Mouse (Mus musculus) thymus, postnatal 4 days (tissue): ENCODE data around the gene Mgmt.

Experiments used
- DNase-seq: peaks from one replicate; pipeline ENCODE4 v3.0.0; 2021

Gene Mgmt

DNA sequence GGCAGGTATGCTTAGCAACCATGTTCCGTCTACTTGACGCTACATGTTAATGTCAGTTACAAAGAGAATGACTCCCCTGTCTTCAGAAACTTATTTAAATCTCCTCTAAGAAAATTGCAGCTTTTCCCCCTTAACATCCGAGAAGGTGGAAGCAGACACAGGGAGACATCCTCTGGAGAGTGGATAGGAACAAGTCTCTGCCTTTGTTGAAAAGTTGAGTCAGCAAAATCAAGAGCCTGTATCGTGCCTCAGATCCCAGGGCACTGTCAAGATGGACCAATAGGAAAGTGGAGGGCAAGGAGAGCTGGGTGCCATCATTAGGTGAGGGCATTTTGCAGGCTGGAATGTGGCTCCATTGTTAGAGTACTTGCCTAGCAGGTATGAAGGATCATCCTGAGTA is 172.6 kb downstream of the Mgmt start:
- DNase-seq: no peak

- no peak for DNase-seq
These were observed 173.3 kb downstream of the Mgmt start for GRCm38 (mm10) chr7:137067758-137068157.

DNA sequence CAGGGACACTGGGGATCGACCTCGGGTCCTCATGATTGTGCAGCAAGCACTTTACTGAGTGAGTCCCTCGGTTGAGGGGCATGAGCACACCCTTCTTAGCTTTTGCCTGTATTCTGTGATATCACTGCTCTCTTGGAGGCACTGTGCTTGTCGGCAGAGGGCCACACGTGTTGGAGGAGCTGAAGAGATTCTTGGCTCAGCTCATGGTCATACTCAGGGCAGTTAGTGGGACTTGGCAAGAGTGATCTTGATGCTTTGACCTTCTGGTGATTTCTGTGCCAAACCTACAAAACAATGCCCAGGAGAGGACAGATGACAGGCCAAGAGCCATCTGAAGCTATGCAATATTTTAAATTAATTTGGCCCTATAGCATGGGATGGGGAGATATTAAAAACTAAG is 174.4 kb downstream of the Mgmt start:
- no peak for DNase-seq

DNA sequence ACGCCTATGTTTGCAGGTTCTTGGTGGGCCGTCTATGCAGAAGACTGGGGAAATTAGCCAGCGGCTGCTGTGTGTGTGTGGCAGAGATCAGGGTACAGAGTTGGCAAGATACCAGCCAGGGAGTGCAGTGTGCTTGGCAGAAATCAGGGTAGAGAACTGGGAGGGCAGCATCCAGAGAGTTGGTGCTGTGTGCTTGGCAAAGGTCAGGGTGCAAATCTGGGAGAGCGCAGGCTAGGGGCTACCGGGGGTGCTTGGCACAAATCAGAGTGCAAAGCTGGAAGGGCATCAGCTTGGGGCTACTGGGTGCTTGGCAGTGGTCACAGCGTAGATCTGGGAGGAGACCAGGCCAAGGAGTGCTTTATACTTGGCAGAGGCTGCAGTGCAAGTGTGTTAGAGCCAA is 175.4 kb downstream of the Mgmt start:
- no peak for DNase-seq

GRCm38 (mm10) chr7:137071346-137071745 is 176.9 kb downstream of the Mgmt start:
- no peak for DNase-seq

DNA sequence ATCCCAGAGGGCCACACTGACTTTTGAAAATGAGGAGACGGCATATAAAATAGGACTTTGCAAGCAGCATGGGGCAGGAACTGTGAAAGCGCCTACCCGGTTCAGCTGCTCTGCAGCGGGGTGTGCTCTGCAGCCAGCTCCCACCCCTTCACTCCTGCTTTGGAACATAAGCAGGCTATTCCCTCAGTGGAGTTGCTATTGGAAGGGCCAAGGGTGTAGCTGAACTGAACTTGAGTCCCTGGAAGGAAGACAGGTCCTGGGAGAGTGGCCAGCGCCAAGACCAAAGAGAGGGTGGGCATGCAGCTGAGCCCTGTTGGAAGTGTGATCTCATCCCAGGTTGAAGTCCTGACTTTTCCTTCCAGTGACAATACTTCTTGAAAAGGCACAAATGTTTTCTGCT is 179.5 kb downstream of the Mgmt start:
- no peak for DNase-seq

DNA sequence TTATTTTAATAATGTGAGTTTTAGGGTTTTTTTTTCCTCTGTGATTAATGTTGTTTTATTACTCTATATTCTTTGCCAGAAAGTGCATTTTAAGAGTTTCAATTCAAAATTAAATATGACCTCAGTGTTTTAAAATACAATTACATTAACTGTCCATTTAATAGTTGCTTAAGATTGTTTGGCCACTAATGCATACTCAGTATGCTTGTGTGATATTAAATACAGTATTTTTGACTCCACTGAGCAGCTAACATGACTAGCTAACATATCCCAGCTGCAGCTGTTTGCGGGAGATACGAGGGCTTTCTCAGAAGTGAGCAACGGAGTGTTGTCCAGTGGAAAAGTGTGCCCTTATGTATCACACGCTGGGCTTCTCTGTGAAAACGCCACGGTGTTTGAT is 179.9 kb downstream of the Mgmt start:
- DNase-seq: no peak

DNA sequence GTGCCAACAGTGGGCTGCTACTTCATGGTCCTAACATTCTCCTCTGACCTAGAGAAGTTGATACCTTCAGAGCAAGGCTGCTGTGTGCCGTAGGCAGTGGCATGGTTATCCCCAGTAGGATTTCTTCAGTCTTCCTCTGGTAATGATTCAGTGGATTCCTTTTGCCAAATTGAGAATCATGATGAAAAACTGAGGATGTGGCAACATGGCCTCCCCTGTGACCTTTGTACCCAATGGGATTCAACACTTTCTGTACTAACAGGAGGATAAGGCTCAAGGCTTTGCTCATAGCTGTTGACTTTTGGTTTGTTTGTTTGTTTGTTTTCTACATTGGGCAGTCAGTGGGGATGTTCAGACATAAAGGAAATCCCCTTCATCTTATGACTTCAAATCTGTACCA is 180.9 kb downstream of the Mgmt start:
- no peak for DNase-seq

- DNase-seq: no peak
These were observed 185.8 kb downstream of the Mgmt start for GRCm38 (mm10) chr7:137080171-137080570.

DNA sequence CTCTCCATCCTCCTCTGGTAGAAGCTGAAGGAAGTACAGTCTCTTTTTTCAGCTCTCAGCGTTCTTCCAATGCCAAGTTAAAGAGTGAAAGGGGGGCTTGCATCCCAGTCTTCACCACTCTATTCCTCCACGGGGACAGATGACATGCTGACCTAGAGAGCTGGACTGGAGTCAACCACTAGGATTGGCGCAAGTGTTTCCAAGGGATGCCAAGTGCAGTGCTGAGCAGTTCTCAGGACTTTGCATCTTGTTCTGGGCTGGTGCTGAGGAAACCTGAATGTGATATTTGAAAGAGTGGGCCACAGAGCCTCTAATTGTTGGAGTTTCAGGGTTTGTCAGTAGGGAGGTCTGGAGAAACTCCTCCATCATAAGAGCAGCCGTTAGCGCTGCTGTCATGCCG is 187.8 kb downstream of the Mgmt start:
- no peak for DNase-seq

DNA sequence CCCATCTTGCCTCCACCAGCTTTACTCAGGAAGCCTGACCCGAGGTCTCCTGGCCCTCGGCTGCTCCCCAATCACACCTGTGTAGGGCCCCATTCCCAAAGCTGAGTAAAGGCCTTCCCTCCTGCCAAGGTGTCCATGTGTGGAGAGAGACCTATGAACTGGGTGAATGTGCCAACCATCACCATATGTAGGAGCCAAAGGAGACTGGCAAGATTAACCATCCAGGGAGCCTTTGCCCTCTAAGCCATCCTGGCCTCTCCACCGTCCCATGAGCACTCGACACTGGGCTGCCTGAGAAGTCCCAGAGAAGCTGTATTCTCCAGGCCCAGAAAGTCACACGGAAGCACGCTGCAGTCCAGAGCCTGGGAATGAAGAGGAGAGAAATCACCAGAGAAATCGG is 190.2 kb downstream of the Mgmt start:
- no peak for DNase-seq

DNA sequence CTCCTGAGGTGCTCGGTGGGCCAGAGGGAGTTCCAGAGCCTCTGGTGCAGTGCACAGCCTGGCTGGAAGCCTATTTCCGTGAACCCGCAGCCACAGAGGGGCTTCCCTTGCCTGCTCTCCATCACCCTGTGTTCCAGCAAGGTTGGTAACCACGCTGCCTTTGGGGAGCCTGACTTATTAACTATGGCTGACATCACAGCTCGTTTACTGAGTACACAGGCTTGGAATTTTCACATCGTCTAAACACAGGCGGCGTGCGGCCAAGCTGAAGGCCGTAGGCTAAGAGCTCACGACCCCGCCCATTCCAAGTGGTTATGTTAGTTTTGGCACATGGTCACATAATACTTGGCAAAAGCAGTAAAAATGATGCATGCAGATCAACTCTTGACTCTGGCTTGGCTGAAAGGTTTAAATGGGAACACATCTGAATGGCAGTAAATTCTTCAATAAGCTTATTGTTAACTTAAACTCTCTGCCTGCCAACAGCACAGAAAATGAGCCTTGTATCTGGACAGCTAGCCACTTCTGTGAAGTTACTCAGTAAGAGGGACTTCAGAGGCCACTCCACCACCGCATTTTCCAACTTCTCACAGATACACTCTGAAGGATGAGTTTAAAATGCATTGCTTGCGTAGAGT is 191.7 kb downstream of the Mgmt start:
- no peak for DNase-seq

DNA sequence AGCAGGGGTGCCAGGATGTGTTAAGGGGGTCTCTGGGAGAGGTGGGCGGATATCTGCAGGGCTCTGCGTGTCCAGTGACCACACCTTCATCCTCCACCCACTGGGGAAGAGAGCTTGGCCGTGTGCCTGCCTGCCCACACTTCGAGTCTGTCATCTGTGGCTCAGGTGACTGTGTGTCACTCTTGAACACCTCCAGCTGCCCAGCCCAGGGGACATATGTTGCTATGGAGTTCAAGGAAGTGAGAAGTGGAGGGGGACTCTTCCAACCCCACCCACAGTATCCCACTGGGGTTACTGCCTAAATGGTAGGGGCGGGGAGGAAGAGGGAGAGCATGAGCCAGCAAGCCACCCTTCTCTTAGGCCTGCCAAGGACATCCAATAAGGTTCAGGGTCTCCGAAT is 192.7 kb downstream of the Mgmt start:
- DNase-seq: no peak

DNA sequence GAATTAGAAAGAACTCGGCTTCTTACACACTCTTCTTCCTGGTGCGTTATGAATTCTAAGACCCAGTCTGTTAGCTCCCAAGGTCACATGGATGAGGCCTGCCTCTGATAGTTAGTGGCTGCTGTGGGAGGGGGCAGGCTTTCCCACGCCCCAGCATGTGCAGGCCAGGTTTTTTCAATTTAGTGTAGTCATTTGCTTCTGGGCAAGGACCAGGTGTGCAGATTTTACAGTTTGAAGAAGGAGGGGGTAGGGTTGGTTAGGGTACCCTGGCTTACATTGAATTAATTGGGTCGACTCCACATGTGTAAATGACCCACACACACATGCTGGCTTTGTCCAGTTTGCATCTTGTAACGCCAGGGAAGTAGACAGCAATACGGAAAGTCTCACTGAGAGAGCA is 193.7 kb downstream of the Mgmt start:
- no peak for DNase-seq

DNA sequence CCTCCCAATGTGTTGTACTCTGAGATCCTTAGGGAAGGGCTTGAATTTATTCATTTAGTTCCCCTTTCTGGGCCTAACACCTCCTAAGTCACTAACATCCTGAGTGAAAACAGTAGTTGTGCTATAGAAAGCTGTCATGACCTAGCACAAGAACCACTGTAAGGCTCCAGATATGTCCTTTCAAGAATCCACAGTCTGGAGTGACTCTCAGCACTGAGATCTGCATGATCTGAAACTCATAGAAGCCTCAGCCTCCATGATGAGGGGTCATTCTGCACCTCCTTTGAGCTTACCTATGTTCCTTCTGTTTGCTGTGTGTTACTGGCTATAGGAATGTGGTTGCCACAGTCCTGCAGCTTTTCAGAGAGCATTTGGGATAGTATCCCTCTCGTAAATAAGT is 200.1 kb downstream of the Mgmt start:
- no peak for DNase-seq

GRCm38 (mm10) chr7:137095702-137096101 is 201.3 kb downstream of the Mgmt start:
- no peak for DNase-seq

- DNase-seq: no peak
These were observed 205.4 kb downstream of the Mgmt start for GRCm38 (mm10) chr7:137099766-137100165.

- DNase-seq: no peak
These were observed 208.3 kb downstream of the Mgmt start for GRCm38 (mm10) chr7:137102606-137103195.

DNA sequence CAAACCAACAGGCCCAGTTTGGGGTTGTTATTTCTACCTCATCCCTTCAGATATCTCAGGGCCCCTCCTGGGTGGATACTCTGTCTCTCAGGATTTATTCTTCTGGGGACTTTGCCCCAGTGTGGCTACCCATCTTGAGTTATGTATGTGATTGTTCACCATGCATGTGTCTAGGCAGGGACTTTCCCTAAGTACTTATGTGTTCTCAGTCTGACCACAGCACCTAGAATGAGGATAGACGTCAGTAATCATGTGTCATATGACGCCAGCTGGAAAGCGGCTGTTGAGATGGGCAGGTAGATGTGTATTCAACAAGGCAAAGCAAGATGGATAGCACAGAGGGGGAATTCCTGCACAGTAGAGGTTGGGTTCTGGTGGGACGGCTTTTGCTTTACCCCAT is 217.7 kb downstream of the Mgmt start:
- no peak for DNase-seq

DNA sequence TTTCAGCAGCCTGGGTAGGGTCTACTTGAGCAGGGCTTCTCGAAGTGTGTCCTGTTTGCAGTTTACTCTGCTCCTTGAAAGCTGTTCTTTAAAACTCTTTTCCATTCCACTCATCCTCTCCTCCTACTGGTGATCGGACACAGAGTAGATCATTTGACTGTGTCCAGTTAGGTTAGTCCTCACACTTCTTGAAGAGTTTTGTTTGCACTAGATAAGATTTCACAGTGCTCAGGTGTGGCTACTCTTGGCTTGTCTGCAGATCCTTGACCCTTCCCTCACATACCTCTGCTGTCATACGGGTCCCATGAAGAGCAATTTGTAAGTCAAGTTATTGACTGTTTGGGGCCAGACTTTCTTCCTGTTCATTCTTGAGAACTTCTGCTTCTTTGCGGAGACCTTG is 221.8 kb downstream of the Mgmt start:
- DNase-seq: no peak

- DNase-seq: no peak
These were observed 226.9 kb downstream of the Mgmt start for GRCm38 (mm10) chr7:137121243-137121858.

DNA sequence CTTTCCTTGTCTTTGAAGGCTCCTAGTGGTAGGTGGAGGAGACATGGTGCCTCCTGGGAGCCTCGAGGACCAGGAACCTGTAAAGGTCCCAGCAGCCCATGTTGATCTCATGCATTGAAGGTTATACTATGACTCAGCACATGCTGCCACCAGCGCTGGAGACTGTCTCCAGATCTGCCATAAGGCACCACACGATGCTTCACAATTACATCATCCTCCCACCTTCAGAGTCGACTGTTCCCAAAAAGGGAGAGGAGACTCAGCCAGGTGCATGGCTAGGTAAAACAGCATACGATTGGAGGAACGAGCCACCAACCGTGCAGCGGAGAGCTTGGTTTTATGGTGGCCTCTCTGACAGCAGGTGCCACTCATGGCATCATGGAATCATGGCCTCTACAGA is 234.3 kb downstream of the Mgmt start:
- DNase-seq: no peak

DNA sequence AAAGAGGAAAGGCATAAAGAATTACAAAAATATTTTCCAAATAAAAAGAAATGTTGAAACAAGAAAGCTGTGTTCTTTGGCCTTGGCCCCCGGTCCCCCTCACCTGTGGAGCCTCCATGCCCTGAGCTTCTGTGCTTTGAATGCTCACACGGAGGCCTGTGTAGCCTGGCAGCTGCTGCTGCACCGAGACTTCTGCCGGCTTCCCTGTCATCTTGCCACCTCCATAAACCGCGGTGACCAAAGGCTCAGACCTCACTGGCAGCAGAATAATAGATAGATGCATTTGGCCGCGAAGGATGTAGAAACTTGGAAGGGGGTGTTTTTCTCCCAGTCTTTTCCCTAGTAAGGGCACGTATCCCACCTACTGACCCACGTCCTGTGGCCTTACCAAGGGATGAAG is 235.8 kb downstream of the Mgmt start:
- DNase-seq: no peak

- DNase-seq: no peak
These were observed 237.5 kb downstream of the Mgmt start for GRCm38 (mm10) chr7:137131957-137132356.

- DNase-seq: no peak
These were observed 243.7 kb downstream of the Mgmt start for GRCm38 (mm10) chr7:137138101-137138500.
